Mouse (Mus musculus) midbrain, postnatal 0 days (tissue): ENCODE measurements at regions not wholly inside any gene's neighbourhood (a gene's known extent, or its start where the extent isn't known, plus 50 kb on each side); places are given as distances from the start of the nearest gene placed in this dataset.
A peak's percentile ranks its signal among the peaks of the same experiment; 100 is the strongest.

Source experiments
- ATAC-seq: fragments of 200-750 bp; cut with Nextera tagmentation; 2 replicates; pipeline ENCODE4 v1.8.0; 2017; ENCODE audit warnings: moderate number of reproducible peaks, mild to moderate bottlenecking, moderate TSS enrichment, moderate library complexity; ENCODE audit not compliant: low FRiP score
- DNase-seq: peaks from one replicate; pipeline ENCODE4 v3.0.0-alpha.2; 2015; ENCODE audit warnings: low spot score
- H3K27ac ChIP-seq: fragments of 300-500 bp; sonication (generic); 2 replicates; pipeline ENCODE4 v1.5.1; 2014; ENCODE audit warnings: low read depth, mild to moderate bottlenecking, low read length, mixed read lengths
- H3K27me3 ChIP-seq: fragments of 300-500 bp; sonication (generic); 2 replicates; pipeline ENCODE4 v1.6.1; 2014; ENCODE audit warnings: low read length, control low read depth, mixed read lengths; ENCODE audit not compliant: insufficient read depth
- H3K36me3 ChIP-seq: fragments of 300-500 bp; sonication (generic); 2 replicates; pipeline ENCODE4 v1.6.1; 2014; ENCODE audit warnings: low read length, control low read depth, mixed read lengths; ENCODE audit not compliant: insufficient read depth
- H3K4me1 ChIP-seq: fragments of 300-500 bp; sonication (generic); 2 replicates; pipeline ENCODE4 v1.6.1; 2014; ENCODE audit warnings: mild to moderate bottlenecking, control low read depth, antibody characterized with exemption, low read length, mixed read lengths; ENCODE audit not compliant: insufficient read depth
- H3K4me2 ChIP-seq: fragments of 300-500 bp; sonication (generic); 2 replicates; pipeline ENCODE4 v1.6.1; 2014; ENCODE audit warnings: low read depth, mild to moderate bottlenecking, low read length, mixed read lengths; ENCODE audit not compliant: poor library complexity, severe bottlenecking
- H3K4me3 ChIP-seq: fragments of 300-500 bp; sonication (generic); 2 replicates; pipeline ENCODE4 v1.5.1; 2014; ENCODE audit warnings: low read depth, mild to moderate bottlenecking, low read length, moderate library complexity
- H3K9ac ChIP-seq: fragments of 300-500 bp; sonication (generic); replicated peaks from 2 replicates; pipeline ENCODE4 v1.6.1; 2014; ENCODE audit warnings: mild to moderate bottlenecking, low read length, moderate library complexity, mixed read lengths; ENCODE audit not compliant: poor library complexity, severe bottlenecking
- H3K9me3 ChIP-seq: fragments of 300-500 bp; sonication (generic); 2 replicates; pipeline ENCODE4 v1.6.1; 2016; ENCODE audit warnings: low read length, control low read depth
- CTCF ChIP-seq: IDR thresholded peaks from 2 replicates; pipeline ENCODE4 v1.5.1; 2016; ENCODE audit warnings: antibody characterized with exemption, mild to moderate bottlenecking
- WGBS: fragments of 180-500 bp; shearing (Covaris S2); extraction: QIAGEN DNeasy Blood & Tissue Kit; methylation state at CpG from one replicate; pipeline ENCODE4 v1.1.7; 2014; 5-methylcytosine and 5-hydroxymethylcytosine counted together

DNA sequence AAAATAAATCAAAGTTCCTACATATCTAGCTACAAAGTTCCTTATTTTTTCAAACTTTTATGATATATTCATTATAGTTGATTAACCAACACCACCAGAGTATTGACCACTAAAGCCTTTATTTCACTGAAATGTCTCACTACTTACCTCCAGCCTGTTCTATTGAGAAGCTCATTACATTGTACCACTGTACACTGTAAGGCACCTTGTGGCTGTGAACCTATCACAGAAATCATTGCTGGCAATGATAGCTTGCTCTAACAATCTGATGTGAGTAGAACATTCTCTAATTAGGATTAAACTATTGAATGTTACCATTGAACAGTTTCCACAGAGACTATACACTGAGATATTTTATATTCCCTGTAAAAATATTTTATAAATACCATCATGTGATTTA lies 367.2 kb upstream of the Siglech start:
- ATAC-seq (no peak), DNase-seq (no peak)
- Histone ChIP-seq H3K9ac (no peak overlapping the region), H3K4me3 (no peak overlapping the region), H3K4me2 (no peak overlapping the region), H3K27me3 (no peaks in the 10 kb centered on the region), H3K36me3 (no peaks in the 10 kb centered on the region), H3K4me1 (no peaks in the 10 kb centered on the region), H3K27ac (no peak overlapping the region), H3K9me3 (no peaks in the 10 kb centered on the region)
- no peak for TF ChIP-seq CTCF

DNA sequence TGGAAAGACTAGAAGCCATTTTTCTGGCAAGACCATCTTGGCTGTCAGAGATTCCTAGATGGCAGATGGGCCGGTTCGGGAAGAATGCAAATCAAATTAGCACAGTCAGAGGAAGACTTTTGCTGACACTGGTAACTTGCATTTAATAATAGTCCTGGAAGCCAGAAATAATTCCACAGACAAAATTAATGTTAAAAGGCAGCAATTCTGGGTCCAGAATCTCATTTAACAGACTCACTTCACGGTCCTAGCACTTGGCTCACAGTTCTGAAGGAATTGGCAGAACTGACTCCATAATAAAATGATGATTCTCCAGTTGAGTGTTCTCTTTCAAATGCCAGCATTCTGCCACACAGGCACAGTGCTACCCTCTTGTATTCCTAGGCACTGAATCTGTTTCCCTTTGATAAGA lies 366.7 kb upstream of the Siglech start:
- WGBS: 71% methylated on average over 3 of the region's 3 CpGs
- TF ChIP-seq CTCF: no peak
- no peak overlapping the region for H3K4me2 ChIP-seq
- no peak overlapping the region for H3K4me3 ChIP-seq
- no peaks in the 10 kb centered on the region for H3K36me3 ChIP-seq
- no peaks in the 10 kb centered on the region for H3K27me3 ChIP-seq
- no peaks in the 10 kb centered on the region for H3K9me3 ChIP-seq
- ATAC-seq (0 out of 2 replicates have a peak, but pooled peaks have one; percentile 41), DNase-seq (peak; percentile 67)
- no peak overlapping the region for H3K27ac ChIP-seq
- H3K4me1 ChIP-seq: no peaks in the 10 kb centered on the region
- no peak overlapping the region for H3K9ac ChIP-seq

DNA sequence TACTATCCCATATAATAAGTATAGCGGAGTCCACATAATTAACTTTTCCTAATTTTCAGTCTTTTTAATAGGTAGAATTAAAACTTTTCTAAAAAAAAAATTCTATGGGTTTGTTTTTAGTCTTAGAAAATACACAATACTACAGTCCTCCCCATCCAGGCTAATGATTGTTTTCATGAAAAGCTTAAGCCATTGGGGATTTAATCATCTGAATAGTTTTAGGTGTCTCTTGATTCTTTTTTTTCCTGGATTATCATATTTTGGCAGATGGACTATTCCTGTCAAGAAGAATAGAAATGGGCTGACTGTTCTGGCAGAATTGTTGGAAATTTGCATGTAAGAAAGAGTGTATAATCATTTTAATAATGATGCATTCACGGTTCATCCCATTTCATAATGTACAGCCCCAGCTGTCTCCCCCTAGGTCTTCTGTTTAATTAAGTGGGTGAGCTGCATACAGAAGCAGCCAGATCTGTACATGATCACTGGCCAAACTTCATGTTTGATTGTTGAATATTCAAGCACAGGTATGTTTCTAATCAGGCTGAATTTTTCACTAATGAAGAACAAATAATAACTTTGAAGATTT lies 320.6 kb upstream of the Siglech start:
- Histone ChIP-seq H3K4me2 (no peak overlapping the region), H3K27me3 (no peaks in the 10 kb centered on the region), H3K4me1 (no peaks in the 10 kb centered on the region), H3K4me3 (no peak overlapping the region), H3K27ac (no peak overlapping the region), H3K9ac (no peak overlapping the region), H3K9me3 (no peaks in the 10 kb centered on the region), H3K36me3 (no peaks in the 10 kb centered on the region)
- DNase-seq: peak; percentile 27
- no peak for TF ChIP-seq CTCF
- WGBS: 55% methylated on average over 2 of the region's 2 CpGs
- ATAC-seq: no peak
